Mouse (Mus musculus): Measurements from ENCODE around the gene Syngr3. TPM values are rescaled to one million over a fixed set of nuclear protein-coding genes. Genes with fewer than 3 reads are reported as not detected.

Syngr3 gene
- polyA plus RNA-seq, 1 experiment from 2014 or later = 6.0 TPM

DNA sequence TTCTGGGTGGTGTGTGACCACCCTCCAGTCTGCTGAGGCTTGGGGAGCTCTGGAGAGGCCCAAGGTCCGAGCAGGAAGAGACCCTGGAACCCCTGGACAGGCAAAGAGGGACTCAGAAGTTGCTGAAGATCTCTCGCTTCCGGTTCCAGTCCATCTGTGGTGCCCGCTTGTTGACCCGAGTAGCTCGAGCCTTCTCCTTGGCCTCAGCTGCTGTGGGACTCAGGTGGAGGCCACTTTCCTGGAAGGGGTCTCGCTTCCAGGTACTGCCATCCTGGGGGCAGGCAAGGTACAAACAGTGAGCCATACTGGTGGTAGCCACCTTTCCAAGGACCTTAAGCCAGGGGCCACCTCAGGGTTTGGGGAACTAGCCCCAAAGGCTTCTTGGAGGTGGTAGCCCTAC, 49.6 kb downstream of the Syngr3 start:
- no peak for TF ChIP-seq CTCF (IDR thresholded peaks at IDR 0.05; ENCODE audit: low read depth)
- H3K4me1 ChIP-seq (replicated peaks; ENCODE audit: control insufficient read depth, insufficient read depth, low read length) = no peaks in the 10 kb centered on the region

GRCm38 (mm10) chr17:24639571-24639988, 50.2 kb downstream of the Syngr3 start:
- no peaks in the 10 kb centered on the region for H3K4me1 ChIP-seq (replicated peaks; ENCODE audit: control insufficient read depth, insufficient read depth, low read length)
- WGBS = 70% methylated on average over 5 of the region's 5 CpGs
- no peak overlapping the region for H3K4me2 ChIP-seq (replicated peaks; ENCODE audit: low read depth)
- no peak overlapping the region for H3K4me3 ChIP-seq (ENCODE audit: low read depth, low read length)
- ATAC-seq = no peak
- H3K36me3 ChIP-seq (ENCODE audit: control insufficient read depth, insufficient read depth) = peaks cover 16% of the 10 kb centered on the region; the same call in 1 of the 2 replicates
- peak overlapping the region; percentile 70 for H3K27ac ChIP-seq (ENCODE audit: low read depth, low read length)
- no peak for TF ChIP-seq CTCF (IDR thresholded peaks at IDR 0.05; ENCODE audit: low read depth)
- no peaks in the 10 kb centered on the region for H3K27me3 ChIP-seq (replicated peaks; ENCODE audit: control insufficient read depth, insufficient read depth, low read length)
- no peaks in the 10 kb centered on the region for H3K9me3 ChIP-seq (ENCODE audit: control insufficient read depth)
- H3K9ac ChIP-seq (ENCODE audit: low read depth, low read length) = no peak overlapping the region

More for the DNA sequence above, 49.6 kb downstream of the Syngr3 start:
- Histone ChIP-seq H3K9ac (ENCODE audit: low read depth, low read length) (no peak overlapping the region), H3K4me2 (replicated peaks; ENCODE audit: low read depth) (no peak overlapping the region), H3K4me3 (ENCODE audit: low read depth, low read length) (no peak overlapping the region), H3K9me3 (ENCODE audit: control insufficient read depth) (no peaks in the 10 kb centered on the region), H3K27me3 (replicated peaks; ENCODE audit: control insufficient read depth, insufficient read depth, low read length) (no peaks in the 10 kb centered on the region), H3K27ac (ENCODE audit: low read depth, low read length) (peak overlapping the region; percentile 41), H3K36me3 (ENCODE audit: control insufficient read depth, insufficient read depth) (peaks cover 16% of the 10 kb centered on the region; the same call in 1 of the 2 replicates)
- 88% methylated on average over 7 of the region's 7 CpGs for WGBS
- ATAC-seq = no peak

- H3K36me3 ChIP-seq (ENCODE audit: control insufficient read depth, insufficient read depth) = peaks cover 16% of the 10 kb centered on the region; the same call in 1 of the 2 replicates
- no peaks in the 10 kb centered on the region for H3K4me1 ChIP-seq (replicated peaks; ENCODE audit: control insufficient read depth, insufficient read depth, low read length)
- peak overlapping the region; percentile 70 for H3K27ac ChIP-seq (ENCODE audit: low read depth, low read length)
- no peak overlapping the region for H3K4me2 ChIP-seq (replicated peaks; ENCODE audit: low read depth)
- no peak overlapping the region for H3K4me3 ChIP-seq (ENCODE audit: low read depth, low read length)
- 68% methylated on average over 9 of the region's 9 CpGs for WGBS
- no peak for TF ChIP-seq CTCF (IDR thresholded peaks at IDR 0.05; ENCODE audit: low read depth)
- peak; percentile 34; the same call in 1 of the 2 replicates for ATAC-seq
- H3K27me3 ChIP-seq (replicated peaks; ENCODE audit: control insufficient read depth, insufficient read depth, low read length) = no peaks in the 10 kb centered on the region
- no peaks in the 10 kb centered on the region for H3K9me3 ChIP-seq (ENCODE audit: control insufficient read depth)
- no peak overlapping the region for H3K9ac ChIP-seq (ENCODE audit: low read depth, low read length)
Measured at GRCm38 (mm10) chr17:24638840-24639239, 50.9 kb downstream of the Syngr3 start.

DNA sequence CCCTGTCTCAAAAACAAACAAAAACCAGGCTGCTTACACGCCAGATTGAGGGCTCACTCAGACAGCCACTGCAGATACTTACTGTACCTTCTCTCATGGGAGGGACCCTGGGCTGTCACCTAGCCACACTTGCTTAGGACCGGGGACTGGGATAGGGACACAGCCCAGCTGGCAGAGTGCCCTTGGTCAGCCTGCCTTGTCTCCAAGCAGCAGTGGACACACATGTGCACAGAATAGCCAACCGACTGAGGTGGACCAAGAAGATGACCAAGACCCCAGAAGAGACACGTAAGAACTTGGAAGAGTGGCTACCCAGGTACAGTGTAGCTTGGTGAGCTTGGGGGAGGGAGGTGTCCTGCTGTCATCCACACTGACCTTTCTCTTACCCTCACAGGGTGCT, 51.5 kb downstream of the Syngr3 start:
- no peak overlapping the region for H3K9ac ChIP-seq (ENCODE audit: low read depth, low read length)
- TF ChIP-seq CTCF (IDR thresholded peaks at IDR 0.05; ENCODE audit: low read depth) = no peak
- WGBS = 77% methylated on average over 4 of the region's 4 CpGs

DNA sequence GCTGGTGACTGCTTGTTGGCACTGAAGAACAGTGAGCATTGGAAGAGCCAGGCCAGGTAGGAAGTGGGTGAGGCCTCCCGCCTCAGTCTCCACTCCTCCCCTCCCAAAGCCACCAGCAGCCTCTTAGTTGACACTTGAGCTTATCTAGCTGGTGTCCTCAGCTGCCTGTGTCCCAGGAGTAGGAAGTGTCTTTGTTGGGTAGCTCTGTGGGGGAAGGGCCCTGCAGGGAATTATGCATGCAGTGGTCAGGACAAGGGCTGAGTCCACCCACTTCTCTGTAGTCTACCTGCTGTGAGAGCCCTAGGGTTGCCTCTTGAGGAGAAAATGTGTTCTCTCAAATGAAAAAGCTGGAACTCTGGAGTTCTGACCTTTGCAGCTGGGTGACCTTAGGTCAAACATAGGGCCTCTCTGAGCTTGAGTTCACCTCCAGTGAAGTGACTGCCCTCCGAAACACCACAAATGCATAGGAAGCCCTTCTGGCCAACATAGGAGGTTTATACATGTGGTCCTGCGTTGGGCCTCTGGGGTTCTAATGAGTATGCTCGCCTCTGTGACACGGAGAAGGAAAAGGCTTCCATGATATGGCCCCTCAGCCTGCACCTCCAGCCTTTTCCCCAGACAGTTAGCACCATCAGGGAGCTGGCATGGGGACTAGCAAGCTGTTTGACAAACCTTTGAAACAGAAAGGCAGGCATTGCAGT, 52.8 kb downstream of the Syngr3 start:
- Histone ChIP-seq H3K27me3 (replicated peaks; ENCODE audit: control insufficient read depth, insufficient read depth, low read length) (no peaks in the 10 kb centered on the region), H3K9me3 (ENCODE audit: control insufficient read depth) (no peaks in the 10 kb centered on the region), H3K4me3 (ENCODE audit: low read depth, low read length) (no peak overlapping the region), H3K4me1 (replicated peaks; ENCODE audit: control insufficient read depth, insufficient read depth, low read length) (no peaks in the 10 kb centered on the region), H3K36me3 (ENCODE audit: control insufficient read depth, insufficient read depth) (peaks cover 14% of the 10 kb centered on the region; the same call in 1 of the 2 replicates), H3K4me2 (replicated peaks; ENCODE audit: low read depth) (no peak overlapping the region), H3K27ac (ENCODE audit: low read depth, low read length) (no peak overlapping the region), H3K9ac (ENCODE audit: low read depth, low read length) (no peak overlapping the region)
- no peak for TF ChIP-seq CTCF (IDR thresholded peaks at IDR 0.05; ENCODE audit: low read depth)
- WGBS = 78% methylated on average over 5 of the region's 5 CpGs
- no peak for ATAC-seq

More for the DNA sequence above, 51.5 kb downstream of the Syngr3 start:
- peak; percentile 1; the same call in 1 of the 2 replicates for ATAC-seq
- no peaks in the 10 kb centered on the region for H3K4me1 ChIP-seq (replicated peaks; ENCODE audit: control insufficient read depth, insufficient read depth, low read length)
- H3K4me2 ChIP-seq (replicated peaks; ENCODE audit: low read depth) = no peak overlapping the region
- no peak overlapping the region for H3K4me3 ChIP-seq (ENCODE audit: low read depth, low read length)
- no peaks in the 10 kb centered on the region for H3K27me3 ChIP-seq (replicated peaks; ENCODE audit: control insufficient read depth, insufficient read depth, low read length)
- no peaks in the 10 kb centered on the region for H3K9me3 ChIP-seq (ENCODE audit: control insufficient read depth)
- peaks cover 16% of the 10 kb centered on the region; the same call in 1 of the 2 replicates for H3K36me3 ChIP-seq (ENCODE audit: control insufficient read depth, insufficient read depth)
- H3K27ac ChIP-seq (ENCODE audit: low read depth, low read length) = peak overlapping the region; percentile 70

DNA sequence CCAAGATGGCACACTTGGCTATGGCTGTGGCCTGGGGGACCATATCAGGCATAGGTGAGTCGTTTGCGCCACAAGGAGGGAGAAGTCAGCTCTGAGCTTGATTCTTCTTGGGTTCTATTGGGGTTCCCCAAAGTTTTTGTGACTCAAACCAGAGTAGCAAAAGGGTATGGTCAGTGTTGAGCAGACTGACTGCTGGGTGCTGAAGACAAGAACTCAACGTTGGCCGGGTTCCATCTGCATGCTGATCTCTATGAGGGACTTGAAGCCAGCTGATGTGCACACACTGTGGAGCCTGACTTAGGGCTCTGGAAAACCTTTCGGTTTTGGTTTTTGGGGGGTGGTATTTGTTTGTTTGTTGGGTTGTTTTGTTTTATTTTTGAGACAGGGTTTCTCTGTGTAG, 54.1 kb downstream of the Syngr3 start:
- H3K4me3 ChIP-seq (ENCODE audit: low read depth, low read length) = no peak overlapping the region
- H3K27me3 ChIP-seq (replicated peaks; ENCODE audit: control insufficient read depth, insufficient read depth, low read length) = no peaks in the 10 kb centered on the region
- no peak for ATAC-seq
- WGBS = 88% methylated on average over 5 of the region's 5 CpGs
- no peaks in the 10 kb centered on the region for H3K9me3 ChIP-seq (ENCODE audit: control insufficient read depth)
- no peaks in the 10 kb centered on the region for H3K4me1 ChIP-seq (replicated peaks; ENCODE audit: control insufficient read depth, insufficient read depth, low read length)
- no peak overlapping the region for H3K9ac ChIP-seq (ENCODE audit: low read depth, low read length)
- TF ChIP-seq CTCF (IDR thresholded peaks at IDR 0.05; ENCODE audit: low read depth) = no peak
- no peak overlapping the region for H3K27ac ChIP-seq (ENCODE audit: low read depth, low read length)
- no peak overlapping the region for H3K4me2 ChIP-seq (replicated peaks; ENCODE audit: low read depth)
- H3K36me3 ChIP-seq (ENCODE audit: control insufficient read depth, insufficient read depth) = peaks cover 10% of the 10 kb centered on the region; the same call in 1 of the 2 replicates

Other genes with a start within 250 kb of the Syngr3 start
- 0.73 and 0.80 TPM in 2 replicates for gene Dnase1l2, start 246.8 kb downstream of the Syngr3 start, polyA plus RNA-seq (2015; fragmentation: Nextera tagmentation; extraction: Ambion mirVana)
- gene E4f1, start 219.6 kb downstream of the Syngr3 start, polyA plus RNA-seq (2015; fragmentation: Nextera tagmentation; extraction: Ambion mirVana) = 5.0 and 5.2 TPM in 2 replicates
- 64.5 and 69.4 TPM in 2 replicates for gene Pgp, start 219.6 kb downstream of the Syngr3 start, polyA plus RNA-seq (2015; fragmentation: Nextera tagmentation; extraction: Ambion mirVana)
- not detected in 2 replicates for gene Bricd5, start 216.1 kb downstream of the Syngr3 start, polyA plus RNA-seq (2015; fragmentation: Nextera tagmentation; extraction: Ambion mirVana)
- 11.9 and 12.9 TPM in 2 replicates for gene Mlst8, start 210.9 kb downstream of the Syngr3 start, polyA plus RNA-seq (2015; fragmentation: Nextera tagmentation; extraction: Ambion mirVana)
- gene Caskin1, start 201.4 kb downstream of the Syngr3 start, polyA plus RNA-seq (2015; fragmentation: Nextera tagmentation; extraction: Ambion mirVana) = 0.69 and 0.78 TPM in 2 replicates
- gene Traf7, start 162.0 kb downstream of the Syngr3 start, polyA plus RNA-seq (2015; fragmentation: Nextera tagmentation; extraction: Ambion mirVana) = 39.7 and 41.2 TPM in 2 replicates
- gene Rab26, start 155.7 kb downstream of the Syngr3 start, polyA plus RNA-seq (2015; fragmentation: Nextera tagmentation; extraction: Ambion mirVana) = 0.31 and 0.63 TPM in 2 replicates
- gene Pkd1, start 140.1 kb downstream of the Syngr3 start, polyA plus RNA-seq (2015; fragmentation: Nextera tagmentation; extraction: Ambion mirVana) = 5.4 and 8.3 TPM in 2 replicates
- 24.7 and 25.8 TPM in 2 replicates for gene Tsc2, start 57.3 kb downstream of the Syngr3 start, polyA plus RNA-seq (2015; fragmentation: Nextera tagmentation; extraction: Ambion mirVana)
- 5.0 and 5.5 TPM in 2 replicates for gene Nthl1, start 57.3 kb downstream of the Syngr3 start, polyA plus RNA-seq (2015; fragmentation: Nextera tagmentation; extraction: Ambion mirVana)
- 26.5 and 30.1 TPM in 2 replicates for gene Slc9a3r2, start 39.6 kb downstream of the Syngr3 start, polyA plus RNA-seq (2015; fragmentation: Nextera tagmentation; extraction: Ambion mirVana)
- gene Npw, start 31.5 kb downstream of the Syngr3 start, polyA plus RNA-seq (2015; fragmentation: Nextera tagmentation; extraction: Ambion mirVana) = 0.20 TPM in 1 of 2 replicates, not detected in the other
- gene Zfp598, start 20.3 kb downstream of the Syngr3 start, polyA plus RNA-seq (2015; fragmentation: Nextera tagmentation; extraction: Ambion mirVana) = 13.4 and 13.5 TPM in 2 replicates
- 42.0 and 42.2 TPM in 2 replicates for gene Gfer, start 6.2 kb upstream of the Syngr3 start, polyA plus RNA-seq (2015; fragmentation: Nextera tagmentation; extraction: Ambion mirVana)
- gene Noxo1, start 6.3 kb upstream of the Syngr3 start, polyA plus RNA-seq (2015; fragmentation: Nextera tagmentation; extraction: Ambion mirVana) = 32.4 and 38.0 TPM in 2 replicates
- gene Tbl3, start 17.7 kb upstream of the Syngr3 start, polyA plus RNA-seq (2015; fragmentation: Nextera tagmentation; extraction: Ambion mirVana) = 23.8 and 25.2 TPM in 2 replicates
- gene Rnf151, start 28.1 kb upstream of the Syngr3 start, polyA plus RNA-seq (2015; fragmentation: Nextera tagmentation; extraction: Ambion mirVana) = not detected in 2 replicates
- 757 and 776 TPM in 2 replicates for gene Rps2, start 28.2 kb upstream of the Syngr3 start, polyA plus RNA-seq (2015; fragmentation: Nextera tagmentation; extraction: Ambion mirVana)
- gene Ndufb10, start 34.5 kb upstream of the Syngr3 start, polyA plus RNA-seq (2015; fragmentation: Nextera tagmentation; extraction: Ambion mirVana) = 406 and 413 TPM in 2 replicates
- gene Rpl3l, start 37.9 kb upstream of the Syngr3 start, polyA plus RNA-seq (2015; fragmentation: Nextera tagmentation; extraction: Ambion mirVana) = 0.27 TPM in 1 of 2 replicates, not detected in the other
- 47.4 and 47.8 TPM in 2 replicates for gene Msrb1, start 46.7 kb upstream of the Syngr3 start, polyA plus RNA-seq (2015; fragmentation: Nextera tagmentation; extraction: Ambion mirVana)
- gene Hs3st6, start 63.0 kb upstream of the Syngr3 start, polyA plus RNA-seq (2015; fragmentation: Nextera tagmentation; extraction: Ambion mirVana) = 0.25 and 0.47 TPM in 2 replicates
- 0.08 and 0.10 TPM in 2 replicates for gene Meiob, start 114.3 kb upstream of the Syngr3 start, polyA plus RNA-seq (2015; fragmentation: Nextera tagmentation; extraction: Ambion mirVana)
- gene Hagh, start 150.2 kb upstream of the Syngr3 start, polyA plus RNA-seq (2015; fragmentation: Nextera tagmentation; extraction: Ambion mirVana) = 104 and 105 TPM in 2 replicates
- 165 and 195 TPM in 2 replicates for gene Fahd1, start 160.4 kb upstream of the Syngr3 start, polyA plus RNA-seq (2015; fragmentation: Nextera tagmentation; extraction: Ambion mirVana)
- gene Igfals, start 176.0 kb upstream of the Syngr3 start, polyA plus RNA-seq (2015; fragmentation: Nextera tagmentation; extraction: Ambion mirVana) = 17.2 and 18.3 TPM in 2 replicates
- gene Nubp2, start 196.4 kb upstream of the Syngr3 start, polyA plus RNA-seq (2015; fragmentation: Nextera tagmentation; extraction: Ambion mirVana) = 48.0 and 53.5 TPM in 2 replicates
- gene Spsb3, start 196.7 kb upstream of the Syngr3 start, polyA plus RNA-seq (2015; fragmentation: Nextera tagmentation; extraction: Ambion mirVana) = 42.3 and 43.4 TPM in 2 replicates
- 16.7 and 18.5 TPM in 2 replicates for gene Eme2, start 205.1 kb upstream of the Syngr3 start, polyA plus RNA-seq (2015; fragmentation: Nextera tagmentation; extraction: Ambion mirVana)
- 132 and 141 TPM in 2 replicates for gene Mrps34, start 205.2 kb upstream of the Syngr3 start, polyA plus RNA-seq (2015; fragmentation: Nextera tagmentation; extraction: Ambion mirVana)
- gene Nme3, start 206.5 kb upstream of the Syngr3 start, polyA plus RNA-seq (2015; fragmentation: Nextera tagmentation; extraction: Ambion mirVana) = 47.4 and 54.4 TPM in 2 replicates
- gene Mapk8ip3, start 247.0 kb upstream of the Syngr3 start, polyA plus RNA-seq (2015; fragmentation: Nextera tagmentation; extraction: Ambion mirVana) = 5.3 and 6.6 TPM in 2 replicates

All from intestine, postnatal 0 days (tissue).